Mouse (Mus musculus): ENCODE measurements at regions not wholly inside any gene's neighbourhood (a gene's known extent, or its start where the extent isn't known, plus 50 kb on each side); places are given as distances from the start of the nearest gene placed in this dataset.

DNA sequence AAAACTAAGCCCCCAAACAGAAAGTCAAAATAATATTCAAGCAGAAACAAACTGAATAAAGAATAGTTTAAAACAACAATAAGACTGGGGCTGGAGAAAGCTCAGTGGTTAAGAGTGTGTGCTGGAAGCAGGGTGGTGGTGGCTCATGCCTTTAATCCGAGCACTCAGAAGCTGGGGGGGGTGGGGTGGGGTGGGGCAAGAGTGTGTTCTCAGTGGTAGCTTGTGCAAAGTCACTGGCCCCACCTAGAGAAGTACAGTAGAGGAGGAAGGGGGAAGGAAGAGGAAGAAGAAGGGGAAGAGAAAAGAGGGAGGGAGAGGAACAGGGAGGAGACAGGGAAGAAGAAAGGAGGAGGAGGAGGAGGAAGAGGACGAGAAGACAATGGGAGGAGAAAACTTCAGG is 141.1 kb upstream of the Usp9x start:
- Histone ChIP-seq H3K27ac (replicated peaks) (no peak overlapping the region), H3K4me2 (no peak overlapping the region), H3K9ac (no peak overlapping the region), H3K36me3 (no peaks in the 10 kb centered on the region), H3K4me3 (no peak overlapping the region), H3K9me3 (no peaks in the 10 kb centered on the region), H3K4me1 (replicated peaks) (no peaks in the 10 kb centered on the region), H3K27me3 (no peaks in the 10 kb centered on the region)
- WGBS: 83% methylated on average over 2 of the region's 2 CpGs
- no peak for ATAC-seq (ENCODE audit: low FRiP score, low read depth)

DNA sequence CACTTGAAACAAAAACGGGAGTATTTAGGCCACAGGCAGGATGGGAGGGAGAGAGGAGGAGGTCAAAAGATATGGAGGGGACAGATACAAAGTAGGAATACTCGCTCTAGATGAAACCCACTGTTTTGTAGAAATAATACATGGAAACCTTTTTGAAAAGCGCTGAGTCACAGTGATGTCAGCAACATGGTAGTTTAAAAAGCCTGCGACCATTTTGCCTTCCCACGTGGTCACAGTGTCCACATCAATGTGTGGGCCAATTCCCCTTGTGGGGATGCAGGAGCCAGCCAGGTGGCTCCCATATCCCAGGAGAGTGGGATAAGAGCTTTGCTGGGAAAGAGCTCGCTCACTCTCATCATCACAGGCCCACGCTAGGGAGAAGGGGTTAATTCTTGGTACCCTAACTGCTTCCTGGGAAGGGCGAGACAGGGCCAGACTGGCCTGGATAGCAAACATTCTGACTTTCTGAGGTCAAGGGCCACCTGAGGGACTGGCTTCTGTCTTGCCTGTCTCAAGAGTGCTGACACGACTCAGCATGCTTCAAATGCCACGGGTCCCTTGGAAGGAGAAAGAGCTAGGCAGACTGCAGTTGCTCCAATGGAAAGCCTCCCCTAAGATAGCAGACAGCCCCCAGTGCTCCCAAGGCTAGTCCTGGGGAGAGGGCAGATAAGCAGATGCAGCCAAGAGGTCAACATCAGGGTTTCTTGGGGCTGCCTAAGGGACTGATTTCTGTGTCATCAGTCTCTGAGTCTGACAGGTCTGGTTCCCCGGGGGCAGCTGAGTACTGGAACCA is 143.3 kb upstream of the Usp9x start:
- ATAC-seq (ENCODE audit: low FRiP score, low read depth): no peak

DNA sequence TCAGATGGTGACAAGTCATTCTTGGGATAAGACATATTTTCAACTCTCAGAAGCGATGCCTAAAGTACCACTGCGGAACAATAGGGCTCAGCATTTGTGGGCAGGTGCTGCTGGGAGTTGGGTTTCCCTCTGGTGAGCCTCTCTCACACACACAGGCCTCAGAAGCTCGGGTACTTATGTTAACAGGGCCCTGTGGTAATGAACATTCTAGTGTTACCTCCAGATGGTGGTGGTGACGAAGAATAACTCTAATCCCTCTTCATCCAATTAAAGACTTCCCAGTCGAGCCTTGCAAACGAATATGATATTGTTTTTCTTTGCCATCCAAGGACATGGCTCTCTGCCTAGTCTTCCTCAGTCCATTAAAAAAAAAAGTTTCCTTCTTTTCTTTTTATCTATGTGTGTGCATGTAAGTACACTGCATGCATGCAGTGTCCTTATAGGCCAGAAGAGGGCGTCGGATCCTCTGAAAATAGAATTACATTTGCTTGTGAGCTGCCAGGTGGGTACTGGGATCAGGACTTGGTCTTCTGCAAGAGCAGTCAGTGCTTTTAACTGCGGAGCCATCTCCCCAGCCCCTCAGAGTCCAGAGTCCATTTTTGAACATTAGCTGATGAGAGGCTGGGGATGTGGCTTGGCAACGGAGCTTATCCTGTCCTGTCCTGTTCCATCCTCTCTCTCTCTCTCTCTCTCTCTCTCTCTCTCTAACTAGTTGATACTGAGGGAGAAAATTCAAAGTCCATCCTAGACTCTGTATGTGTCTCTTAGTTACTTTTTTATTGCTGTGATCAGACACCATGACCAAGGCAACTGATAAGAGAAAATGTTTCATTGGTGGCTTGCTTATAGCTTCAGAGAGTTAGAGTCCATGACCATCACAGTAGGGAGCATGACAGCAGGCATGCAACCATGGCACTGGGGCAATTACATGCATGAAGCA is 146.3 kb upstream of the Usp9x start:
- no peaks in the 10 kb centered on the region for H3K9me3 ChIP-seq
- WGBS: 71% methylated on average over 10 of the region's 10 CpGs
- H3K4me3 ChIP-seq: no peak overlapping the region
- H3K36me3 ChIP-seq: no peaks in the 10 kb centered on the region
- H3K27me3 ChIP-seq: no peaks in the 10 kb centered on the region
- no peak for ATAC-seq (ENCODE audit: low FRiP score, low read depth)
- no peak overlapping the region for H3K4me2 ChIP-seq
- no peak overlapping the region for H3K27ac ChIP-seq (replicated peaks)
- no peaks in the 10 kb centered on the region for H3K4me1 ChIP-seq (replicated peaks)
- H3K9ac ChIP-seq: no peak overlapping the region

More for the DNA sequence above, 143.3 kb upstream of the Usp9x start:
- Histone ChIP-seq H3K9ac (no peak overlapping the region), H3K9me3 (no peaks in the 10 kb centered on the region), H3K4me3 (no peak overlapping the region), H3K4me1 (replicated peaks) (no peaks in the 10 kb centered on the region), H3K27ac (replicated peaks) (no peak overlapping the region), H3K36me3 (no peaks in the 10 kb centered on the region), H3K4me2 (no peak overlapping the region), H3K27me3 (no peaks in the 10 kb centered on the region)
- 66% methylated on average over 11 of the region's 11 CpGs for WGBS

DNA sequence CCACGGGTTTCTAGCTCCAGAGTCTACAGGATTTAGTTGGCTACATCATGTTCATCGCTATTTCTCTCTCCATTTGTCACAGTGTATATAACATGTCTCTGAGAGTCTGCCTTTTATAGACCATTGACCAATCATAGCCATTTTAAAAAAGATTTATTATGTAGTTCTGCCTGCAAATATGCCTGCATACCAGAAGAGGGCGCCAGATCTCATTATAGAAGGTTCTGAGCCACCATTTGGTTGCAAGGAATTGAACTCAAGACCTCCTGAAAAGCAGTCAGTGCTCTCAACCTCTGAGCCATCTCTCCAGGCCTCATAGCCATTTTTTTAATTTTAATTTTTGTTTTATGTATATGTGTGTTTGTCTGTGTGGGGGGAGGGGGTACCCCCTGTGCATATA is 151.7 kb upstream of the Usp9x start:
- ATAC-seq (ENCODE audit: low FRiP score, low read depth): no peak
- Histone ChIP-seq H3K9ac (no peak overlapping the region), H3K4me1 (replicated peaks) (no peaks in the 10 kb centered on the region), H3K4me2 (no peak overlapping the region), H3K36me3 (no peaks in the 10 kb centered on the region), H3K27ac (replicated peaks) (no peak overlapping the region), H3K27me3 (no peaks in the 10 kb centered on the region), H3K4me3 (no peak overlapping the region), H3K9me3 (no peaks in the 10 kb centered on the region)
- WGBS: 18% methylated on average over 3 of the region's 3 CpGs

DNA sequence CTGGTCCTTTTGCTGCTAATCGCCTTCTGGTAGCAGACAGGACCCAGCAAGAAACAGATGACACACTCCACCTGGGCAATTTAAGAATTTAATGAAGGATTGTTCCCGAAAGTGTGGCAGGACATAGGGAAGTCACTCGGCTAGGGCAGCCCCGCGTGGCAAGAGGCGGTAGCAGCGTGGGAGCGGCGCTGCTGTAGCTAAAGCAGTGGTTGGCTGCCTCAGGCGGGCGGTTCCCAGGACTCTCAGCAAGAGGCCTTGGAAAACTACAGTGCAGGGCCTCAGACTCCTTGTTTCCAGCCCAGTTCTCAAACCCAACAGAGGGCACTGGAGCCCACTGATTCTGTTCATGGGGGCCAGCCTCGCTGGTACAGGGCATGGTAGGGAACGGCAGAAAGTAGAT is 154.2 kb upstream of the Usp9x start:
- Histone ChIP-seq H3K4me3 (no peak overlapping the region), H3K9ac (no peak overlapping the region), H3K27me3 (no peaks in the 10 kb centered on the region), H3K9me3 (no peaks in the 10 kb centered on the region), H3K4me1 (replicated peaks) (no peaks in the 10 kb centered on the region), H3K27ac (replicated peaks) (no peak overlapping the region), H3K36me3 (no peaks in the 10 kb centered on the region), H3K4me2 (peak overlapping the region; percentile 43)
- 24% methylated on average over 13 of the region's 13 CpGs for WGBS
- 0 out of 2 replicates have a peak, but pooled peaks have one; percentile 51 for ATAC-seq (ENCODE audit: low FRiP score, low read depth)

- no peak for ATAC-seq (ENCODE audit: low FRiP score, low read depth)
- WGBS: 21% methylated on average over 11 of the region's 11 CpGs
- H3K27me3 ChIP-seq: no peaks in the 10 kb centered on the region
- no peak overlapping the region for H3K9ac ChIP-seq
- peak overlapping the region; percentile 43 for H3K4me2 ChIP-seq
- no peaks in the 10 kb centered on the region for H3K36me3 ChIP-seq
- H3K4me1 ChIP-seq (replicated peaks): no peaks in the 10 kb centered on the region
- no peak overlapping the region for H3K4me3 ChIP-seq
- H3K27ac ChIP-seq (replicated peaks): no peak overlapping the region
- no peaks in the 10 kb centered on the region for H3K9me3 ChIP-seq
Measured at GRCm38 (mm10) chrX:12916684-12917083, 154.6 kb upstream of the Usp9x start.

GRCm38 (mm10) chrX:12900256-12900655 is 138.4 kb upstream of the Med14 start:
- no peak overlapping the region for H3K4me2 ChIP-seq
- no peak overlapping the region for H3K9ac ChIP-seq
- H3K4me3 ChIP-seq: no peak overlapping the region
- no peaks in the 10 kb centered on the region for H3K4me1 ChIP-seq (replicated peaks)
- H3K36me3 ChIP-seq: no peaks in the 10 kb centered on the region
- WGBS: 76% methylated on average over 7 of the region's 7 CpGs
- H3K27ac ChIP-seq (replicated peaks): no peak overlapping the region
- H3K9me3 ChIP-seq: no peaks in the 10 kb centered on the region
- no peaks in the 10 kb centered on the region for H3K27me3 ChIP-seq
- no peak for ATAC-seq (ENCODE audit: low FRiP score, low read depth)

GRCm38 (mm10) chrX:12891468-12891867 is 129.6 kb upstream of the Med14 start:
- no peak for ATAC-seq (ENCODE audit: low FRiP score, low read depth)
- no peaks in the 10 kb centered on the region for H3K27me3 ChIP-seq
- 59% methylated on average over 7 of the region's 7 CpGs for WGBS

DNA sequence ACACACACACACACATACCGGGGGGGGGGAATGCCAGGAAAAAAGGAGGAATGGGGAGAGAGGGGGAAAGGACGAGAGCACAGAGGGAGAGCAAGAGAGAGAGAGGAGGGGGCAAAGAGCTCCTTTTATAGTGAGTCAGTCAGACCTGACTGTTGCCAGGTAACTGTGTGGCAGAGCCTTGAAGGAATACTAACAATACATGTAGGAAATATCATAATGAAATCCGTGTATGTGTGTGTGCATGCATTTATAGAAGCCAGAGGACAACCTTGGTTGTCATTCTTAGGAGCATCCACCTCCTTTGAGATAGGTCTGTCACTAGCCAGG is 127.6 kb upstream of the Med14 start:
- peak; percentile 75 for ATAC-seq (ENCODE audit: low FRiP score, low read depth)
- H3K4me3 ChIP-seq: no peak overlapping the region
- WGBS: 64% methylated on average over 3 of the region's 3 CpGs
- H3K27me3 ChIP-seq: no peaks in the 10 kb centered on the region
- no peaks in the 10 kb centered on the region for H3K4me1 ChIP-seq (replicated peaks)
- no peaks in the 10 kb centered on the region for H3K36me3 ChIP-seq
- H3K9ac ChIP-seq: no peak overlapping the region
- peak overlapping the region; percentile 37 for H3K4me2 ChIP-seq
- no peaks in the 10 kb centered on the region for H3K9me3 ChIP-seq
- H3K27ac ChIP-seq (replicated peaks): peak overlapping the region; percentile 81

More at GRCm38 (mm10) chrX:12891468-12891867, 129.6 kb upstream of the Med14 start:
- Histone ChIP-seq H3K27ac (replicated peaks) (no peak overlapping the region), H3K36me3 (no peaks in the 10 kb centered on the region), H3K9ac (no peak overlapping the region), H3K4me2 (no peak overlapping the region), H3K4me3 (no peak overlapping the region), H3K4me1 (replicated peaks) (no peaks in the 10 kb centered on the region), H3K9me3 (no peaks in the 10 kb centered on the region)

- Histone ChIP-seq H3K4me1 (replicated peaks) (no peaks in the 10 kb centered on the region), H3K27ac (replicated peaks) (peak overlapping the region; percentile 81), H3K4me2 (peak overlapping the region; percentile 37), H3K4me3 (no peak overlapping the region), H3K9ac (no peak overlapping the region), H3K27me3 (no peaks in the 10 kb centered on the region), H3K36me3 (no peaks in the 10 kb centered on the region), H3K9me3 (no peaks in the 10 kb centered on the region)
- 57% methylated on average over 3 of the region's 3 CpGs for WGBS
- peak; percentile 68 for ATAC-seq (ENCODE audit: low FRiP score, low read depth)
Measured at GRCm38 (mm10) chrX:12888708-12889481, 127.0 kb upstream of the Med14 start.

DNA sequence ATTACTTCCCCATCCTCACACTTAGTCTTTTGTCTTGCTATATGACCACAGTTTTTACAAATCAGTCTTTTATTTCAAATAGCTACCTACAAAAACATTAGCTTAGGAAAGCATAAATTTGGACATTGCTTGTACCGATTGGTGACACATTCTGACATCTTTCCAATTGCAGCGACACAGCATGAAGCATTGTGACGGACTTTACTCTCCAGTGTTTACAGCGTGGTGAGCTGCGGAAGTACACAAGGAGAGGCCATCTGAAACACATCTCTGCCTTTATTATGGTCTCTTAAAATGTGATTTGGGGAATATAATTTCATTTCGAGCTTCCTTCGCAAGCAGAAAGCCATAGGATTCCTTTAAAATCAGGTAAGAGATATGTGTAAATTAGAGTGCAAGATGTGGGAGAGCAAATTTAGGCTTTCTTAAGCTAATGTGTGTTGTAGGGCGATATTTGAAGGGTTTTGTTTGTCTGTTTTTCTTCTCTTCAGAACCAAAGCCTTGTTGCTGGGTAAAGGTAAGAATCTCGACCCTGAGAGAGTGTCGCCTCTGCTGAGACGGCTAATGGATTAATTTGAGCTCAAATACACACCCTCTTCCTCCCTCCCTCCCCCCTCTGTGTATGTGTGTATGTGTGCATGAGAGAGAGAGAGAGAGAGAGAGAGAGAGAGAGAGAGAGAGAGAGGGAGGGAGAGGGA is 126.3 kb upstream of the Med14 start:
- H3K4me2 ChIP-seq: peak overlapping the region; percentile 32
- ATAC-seq (ENCODE audit: low FRiP score, low read depth): peak; percentile 48; the same call in 1 of the 2 replicates

More for the DNA sequence above, 126.3 kb upstream of the Med14 start:
- Histone ChIP-seq H3K4me1 (replicated peaks) (no peaks in the 10 kb centered on the region), H3K9ac (no peak overlapping the region), H3K4me3 (no peak overlapping the region), H3K36me3 (no peaks in the 10 kb centered on the region), H3K27me3 (no peaks in the 10 kb centered on the region), H3K9me3 (no peaks in the 10 kb centered on the region), H3K27ac (replicated peaks) (peak overlapping the region; percentile 78)
- WGBS: 48% methylated on average over 11 of the region's 11 CpGs

All from hindbrain, embryonic 15.5 days (tissue).